Mouse (Mus musculus) bone marrow macrophage, adult 2 months (primary cell): ENCODE results near the gene Snapc4.

Source experiments
- CTCF ChIP-seq: IDR thresholded peaks from 2 replicates; pipeline ENCODE4 v1.5.1; 2012; ENCODE audit warnings: low read depth, mild to moderate bottlenecking, low read length, moderate library complexity
- POLR2A ChIP-seq: IDR thresholded peaks from 2 replicates; pipeline ENCODE4 v1.6.1; 2012; ENCODE audit warnings: mild to moderate bottlenecking, low read depth, low read length, borderline replicate concordance

GRCm38 (mm10) chr2:26402265-26402664, 21.8 kb upstream of the Snapc4 start:
- no peak for TF ChIP-seq POLR2A
- TF ChIP-seq CTCF = no peak
